8 mouse cellular contexts compared by ENCODE assay signal in genomic region chr1:191909316-191909715, GRCm38 (mm10). TPM values are rescaled to one million over a fixed set of nuclear protein-coding genes. Genes with fewer than 3 reads are reported as not detected.
DNase-seq lines count a peak whose midpoint lies in the region; ATAC-seq and TF ChIP-seq lines count a peak whose summit lies in the region.

No protein-coding gene starts in this region.

- no peak overlapping the region for H3K27ac ChIP-seq in heart, embryonic 10.5 days
- no peak overlapping the region for H3K27ac ChIP-seq in testis, adult 2 months (ENCODE audit: control insufficient read depth, insufficient read depth, low read depth, low read length)
- no peak overlapping the region for H3K27ac ChIP-seq in liver, embryonic 15.5 days (replicated peaks)

- intact Hi-C loops in heart, postnatal 10 days (cut with DNase I): loop anchor here (2.0 to 5.0 kb wide), 2 partner anchors 55 to 332 kb away; partner anchors contain the start of genes Dtl and Ints7

- H3K36me3 ChIP-seq in heart, embryonic 10.5 days: peaks cover 26% of the 10 kb centered on the region
- H3K36me3 ChIP-seq in testis, adult 2 months (ENCODE audit: control insufficient read depth, insufficient read depth, low read length): peaks cover 7% of the 10 kb centered on the region
- H3K36me3 ChIP-seq in liver, embryonic 15.5 days (replicated peaks): peaks cover 42% of the 10 kb centered on the region

- TF ChIP-seq POLR2A in testis, adult 2 months (IDR thresholded peaks at IDR 0.05; ENCODE audit: control insufficient read depth, low read depth, low read length): no peak

- H3K4me1 ChIP-seq in heart, embryonic 10.5 days: peaks cover 51% of the 10 kb centered on the region
- H3K4me1 ChIP-seq in testis, adult 2 months (ENCODE audit: control insufficient read depth, insufficient read depth, low read length): peaks cover 13% of the 10 kb centered on the region
- peaks cover 52% of the 10 kb centered on the region for H3K4me1 ChIP-seq in liver, embryonic 15.5 days (replicated peaks)

- no peaks in the 10 kb centered on the region for H3K9me3 ChIP-seq in heart, embryonic 10.5 days
- H3K9me3 ChIP-seq in liver, embryonic 15.5 days (replicated peaks): no peaks in the 10 kb centered on the region

- H3K4me3 ChIP-seq in heart, embryonic 10.5 days: 0 out of 2 replicates have a peak overlapping the region, but pooled peaks have one; percentile 95
- peak overlapping the region; percentile 94 for H3K4me3 ChIP-seq in testis, adult 2 months (ENCODE audit: control insufficient read depth, low read depth, low read length)
- H3K4me3 ChIP-seq in liver, embryonic 15.5 days (replicated peaks): peak overlapping the region; percentile 23; the same call in 1 of the 2 replicates

- ATAC-seq in liver, embryonic 15.5 days (ENCODE audit: insufficient read depth): no peak
- no peak for ATAC-seq in inflammation-experienced regulatory T-cells, adult 6 months

- no peak for TF ChIP-seq CTCF in testis, adult 2 months (IDR thresholded peaks at IDR 0.05; ENCODE audit: control insufficient read depth, insufficient read depth, insufficient replicate concordance, low read depth, low read length)

- no peak overlapping the region for H3K9ac ChIP-seq in liver, embryonic 15.5 days

- H3K27me3 ChIP-seq in heart, embryonic 10.5 days (ENCODE audit: insufficient read depth, poor library complexity, severe bottlenecking): no peaks in the 10 kb centered on the region; the same call in 1 of the 2 replicates
- H3K27me3 ChIP-seq in testis, adult 2 months (ENCODE audit: control insufficient read depth, insufficient read depth, low read length): no peaks in the 10 kb centered on the region
- peaks cover 8% of the 10 kb centered on the region; the same call in 1 of the 2 replicates for H3K27me3 ChIP-seq in liver, embryonic 15.5 days

- DNase-seq in heart, embryonic 10.5 days (ENCODE audit: low spot score): no peak
- no peak for DNase-seq in heart, postnatal 10 days
- no peak for DNase-seq in testis, postnatal 10 days (ENCODE audit: low spot score)
- DNase-seq in adrenal gland, postnatal 4 days (ENCODE audit: low spot score in 2 of 2): no peak
- DNase-seq in cerebellum, postnatal 14 days: no peak

- WGBS in heart, embryonic 10.5 days: 93% methylated on average over 14 of the region's 14 CpGs
- WGBS in liver, embryonic 15.5 days (ENCODE audit: insufficient replicate concordance): 92% methylated on average over 14 of the region's 14 CpGs

- H3K4me2 ChIP-seq in liver, embryonic 15.5 days: peak overlapping the region; percentile 98

RNA-seq across cellular contexts. Expression of gene Slc30a1, which starts 2.7 kb away (rescaled TPM):
- 1.8 and 2.5 TPM in 2 replicates for polyA plus RNA-seq in heart, embryonic 10.5 days (2016; fragmentation: Nextera tagmentation; extraction: Ambion mirVana)
- total RNA-seq in heart, postnatal 10 days (2021): 10 to 100 TPM; 26.3 to 31.3 TPM
- 16.6 and 17.8 TPM in 2 replicates for polyA plus RNA-seq in testis, adult 2 months (2012; rRNA removed)
- 3.6 and 4.2 TPM in 2 replicates for polyA plus RNA-seq in liver, embryonic 15.5 days (2015; fragmentation: Nextera tagmentation; extraction: Ambion mirVana)
- 10 to 100 TPM; 21.9 to 24.3 TPM for total RNA-seq in adrenal gland, postnatal 4 days (2021)
- polyA plus RNA-seq in inflammation-experienced regulatory T-cells, adult 6 months (2017; shearing (Covaris generic)): 1 to 10 TPM; 1.3 to 1.6 (median 1.5) TPM

Comparison
In these comparisons a context has a peak if more than half of its experiments do, and no peak if none do; other contexts are left out.
1. H3K4me3 ChIP-seq: peak in every context shown above with its lines; median percentile 95 in heart, embryonic 10.5 days; 94 in testis, adult 2 months; 23 in liver, embryonic 15.5 days.